Mouse (Mus musculus) heart, embryonic 11.5 days (tissue): Measurements from ENCODE around the gene Mogat1. TPM values are rescaled to one million over a fixed set of nuclear protein-coding genes. Genes with fewer than 3 reads are reported as not detected.
"Not testable (repeated sequence)": the region's sequence is repeated elsewhere in the genome, so short reads cannot be mapped to it uniquely, and the experiment has no call there.

Experiments
- ATAC-seq: fragments of 200-750 bp; cut with Nextera tagmentation; replicated peaks from 2 replicates; pipeline ENCODE4 v1.8.0; 2017; ENCODE audit warnings: moderate library complexity; ENCODE audit not compliant: insufficient number of reproducible peaks, low FRiP score, low TSS enrichment
- H3K27ac ChIP-seq: fragments of 300-500 bp; sonication (generic); 2 replicates; pipeline ENCODE4 v1.5.1; 2014; ENCODE audit warnings: mild to moderate bottlenecking, low read depth, low read length
- H3K27me3 ChIP-seq: fragments of 300-500 bp; sonication (generic); 2 replicates; pipeline ENCODE4 v1.6.1; 2014; ENCODE audit warnings: mild to moderate bottlenecking, low read length, mixed read lengths; ENCODE audit not compliant: control insufficient read depth, insufficient read depth
- H3K36me3 ChIP-seq: fragments of 300-500 bp; sonication (generic); 2 replicates; pipeline ENCODE4 v1.6.1; 2014; ENCODE audit warnings: mild to moderate bottlenecking, low read length, moderate library complexity, mixed read lengths; ENCODE audit not compliant: control insufficient read depth, insufficient read depth
- H3K4me1 ChIP-seq: fragments of 300-500 bp; sonication (generic); 2 replicates; pipeline ENCODE4 v1.6.1; 2014; ENCODE audit warnings: low read length; ENCODE audit not compliant: control insufficient read depth, insufficient read depth
- H3K4me2 ChIP-seq: fragments of 300-500 bp; sonication (generic); 2 replicates; pipeline ENCODE4 v1.6.1; 2014; ENCODE audit warnings: mild to moderate bottlenecking, moderate library complexity
- H3K4me3 ChIP-seq: fragments of 300-500 bp; sonication (generic); 2 replicates; pipeline ENCODE4 v1.5.1; 2014; ENCODE audit warnings: low read depth, low read length
- H3K9ac ChIP-seq: fragments of 300-500 bp; sonication (generic); 2 replicates; pipeline ENCODE4 v1.6.1; 2014; ENCODE audit warnings: mild to moderate bottlenecking, low read depth, low read length, moderate library complexity
- H3K9me3 ChIP-seq: fragments of 300-500 bp; sonication (generic); replicated peaks from 2 replicates; pipeline ENCODE4 v1.6.1; 2016; ENCODE audit warnings: low read length; ENCODE audit not compliant: control insufficient read depth
- WGBS: fragments of 180-500 bp; shearing (Covaris S2); extraction: QIAGEN DNeasy Blood & Tissue Kit; methylation state at CpG from one replicate; pipeline ENCODE4 v1.1.7; 2014; ENCODE audit not compliant: insufficient replicate concordance; 5-methylcytosine and 5-hydroxymethylcytosine counted together
- polyA plus RNA-seq: library from polyadenylated mRNA; unstranded; fragments of >200 nt; fragmentation: Nextera tagmentation; extraction: Ambion mirVana; gene quantifications from 2 replicates; pipeline ENCODE4 v1.2.1, GENCODE M21; 2014

Gene Mogat1
- polyA plus RNA-seq, 1 experiment from 2014 or later: not detected

DNA sequence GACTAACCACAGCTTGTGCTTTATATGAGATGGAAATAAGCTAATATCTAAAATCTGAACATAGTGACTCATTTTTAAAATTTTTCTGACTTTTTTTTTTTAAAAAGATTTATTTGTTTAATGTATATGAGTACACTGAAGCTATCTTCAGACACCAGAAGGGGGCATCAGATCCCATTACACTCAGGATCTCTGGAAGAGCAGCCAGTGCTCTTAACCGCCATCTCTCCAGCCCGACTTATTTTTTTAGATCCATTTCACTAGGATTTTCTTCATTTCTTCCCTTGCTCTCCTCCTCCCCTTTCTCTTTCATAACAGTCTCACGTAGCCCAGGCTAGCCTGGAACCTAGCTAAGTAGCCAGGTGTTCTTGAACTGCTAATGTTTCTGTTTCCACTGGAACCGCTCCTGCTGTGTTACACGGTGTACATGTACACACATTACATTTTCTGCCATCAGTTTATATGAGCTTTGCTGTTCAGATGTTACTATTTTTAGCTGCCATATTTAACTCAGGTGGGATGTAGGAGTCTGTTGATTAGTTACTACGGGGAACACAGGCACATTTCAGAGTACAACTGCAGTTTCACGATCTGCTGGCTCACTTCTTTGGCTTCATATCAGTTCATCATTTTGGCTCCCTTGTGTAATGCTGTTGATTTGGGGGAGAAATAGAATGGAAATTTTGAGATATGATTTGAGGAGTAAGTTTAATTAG is 19.9 kb downstream of the Mogat1 start:
- Histone ChIP-seq H3K27ac (no peak overlapping the region), H3K27me3 (no peaks in the 10 kb centered on the region), H3K4me2 (no peak overlapping the region), H3K9ac (no peak overlapping the region), H3K36me3 (no peaks in the 10 kb centered on the region), H3K9me3 (no peaks in the 10 kb centered on the region), H3K4me3 (no peak overlapping the region), H3K4me1 (no peaks in the 10 kb centered on the region)
- WGBS: 68% methylated on average over 7 of the region's 7 CpGs
- ATAC-seq: no peak

DNA sequence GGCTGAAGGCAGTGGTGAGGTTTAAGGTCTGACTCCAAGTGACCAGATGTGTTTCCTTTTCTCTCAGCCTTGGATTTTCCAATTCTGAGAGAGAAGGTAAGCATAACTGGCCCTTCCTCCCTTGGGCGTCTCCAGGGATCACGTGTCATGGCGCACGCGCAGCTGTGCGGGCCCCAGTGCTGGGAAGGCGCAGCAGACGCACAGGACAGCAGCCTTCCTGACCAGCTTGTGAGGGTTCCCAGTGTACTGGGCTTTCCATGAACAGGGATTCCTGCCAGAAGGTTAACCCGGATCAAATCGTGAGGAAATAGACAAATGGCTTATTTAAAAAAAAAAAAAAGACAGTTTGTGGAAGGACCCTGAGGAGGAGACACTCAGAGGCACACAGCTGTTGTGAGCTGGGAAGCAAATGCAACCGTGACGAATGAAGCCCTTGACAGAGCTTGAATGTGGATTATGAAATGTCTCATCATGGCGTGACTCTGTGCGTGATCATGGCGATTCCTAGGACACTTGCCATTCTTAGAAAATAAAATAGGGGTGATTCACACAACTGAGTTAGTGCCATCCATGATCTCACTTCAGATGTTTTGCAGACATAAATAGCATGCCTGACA is 21.5 kb downstream of the Mogat1 start:
- Histone ChIP-seq H3K36me3 (no peaks in the 10 kb centered on the region), H3K27ac (no peak overlapping the region), H3K4me3 (no peak overlapping the region), H3K9me3 (no peaks in the 10 kb centered on the region), H3K9ac (no peak overlapping the region), H3K4me1 (no peaks in the 10 kb centered on the region), H3K27me3 (no peaks in the 10 kb centered on the region), H3K4me2 (no peak overlapping the region)
- WGBS: 80% methylated on average over 15 of the region's 15 CpGs
- no peak for ATAC-seq

DNA sequence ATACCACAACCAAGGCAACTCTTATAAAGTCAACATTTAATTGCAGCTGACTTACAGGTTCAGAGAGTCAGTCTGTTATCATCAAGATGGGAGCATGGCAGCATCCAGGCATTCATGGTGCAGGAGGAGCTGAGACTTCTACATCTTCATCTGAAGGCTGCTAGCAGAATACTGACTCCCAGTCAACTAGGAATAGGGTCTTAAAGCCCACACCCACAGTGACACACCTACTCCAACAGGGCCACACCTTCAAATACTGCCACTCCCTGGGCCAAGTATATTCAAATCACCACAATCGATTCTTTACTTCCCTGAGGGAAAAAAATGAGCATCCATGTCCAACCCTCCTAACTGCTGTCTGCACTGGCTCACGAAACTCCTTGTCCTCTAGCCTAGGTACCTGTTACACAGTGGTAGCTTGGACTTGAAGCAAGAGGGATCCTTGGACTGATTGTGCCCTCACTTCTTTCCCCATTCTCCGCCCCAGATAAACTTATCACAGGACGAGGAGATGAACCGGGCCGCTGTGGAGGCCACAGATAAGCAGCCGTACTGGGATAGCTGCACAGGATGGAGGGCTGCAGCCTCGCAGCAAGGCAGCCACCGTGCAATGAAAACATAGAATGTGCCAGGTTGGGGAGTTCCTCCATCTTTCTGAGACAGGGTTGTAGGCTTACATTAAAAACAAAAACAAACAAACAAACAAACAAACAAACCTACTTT is 23.8 kb downstream of the Mogat1 start:
- H3K9me3 ChIP-seq: no peaks in the 10 kb centered on the region
- no peak overlapping the region for H3K27ac ChIP-seq
- no peak for ATAC-seq
- no peak overlapping the region for H3K4me2 ChIP-seq
- H3K27me3 ChIP-seq: no peaks in the 10 kb centered on the region
- no peak overlapping the region for H3K4me3 ChIP-seq
- no peak overlapping the region for H3K9ac ChIP-seq
- no peaks in the 10 kb centered on the region; the same call in 1 of the 2 replicates for H3K4me1 ChIP-seq
- WGBS: 42% methylated on average over 9 of the region's 9 CpGs
- H3K36me3 ChIP-seq: no peaks in the 10 kb centered on the region

- Histone ChIP-seq H3K9ac (no peak overlapping the region), H3K27me3 (no peaks in the 10 kb centered on the region), H3K9me3 (no peaks in the 10 kb centered on the region), H3K4me1 (no peaks in the 10 kb centered on the region; the same call in 1 of the 2 replicates), H3K4me3 (no peak overlapping the region), H3K4me2 (peak overlapping the region; percentile 64), H3K36me3 (no peaks in the 10 kb centered on the region), H3K27ac (no peak overlapping the region)
- WGBS: 36% methylated on average over 19 of the region's 19 CpGs
- no peak for ATAC-seq
These were observed 25.7 kb downstream of the Mogat1 start for GRCm38 (mm10) chr1:78536310-78537164.

DNA sequence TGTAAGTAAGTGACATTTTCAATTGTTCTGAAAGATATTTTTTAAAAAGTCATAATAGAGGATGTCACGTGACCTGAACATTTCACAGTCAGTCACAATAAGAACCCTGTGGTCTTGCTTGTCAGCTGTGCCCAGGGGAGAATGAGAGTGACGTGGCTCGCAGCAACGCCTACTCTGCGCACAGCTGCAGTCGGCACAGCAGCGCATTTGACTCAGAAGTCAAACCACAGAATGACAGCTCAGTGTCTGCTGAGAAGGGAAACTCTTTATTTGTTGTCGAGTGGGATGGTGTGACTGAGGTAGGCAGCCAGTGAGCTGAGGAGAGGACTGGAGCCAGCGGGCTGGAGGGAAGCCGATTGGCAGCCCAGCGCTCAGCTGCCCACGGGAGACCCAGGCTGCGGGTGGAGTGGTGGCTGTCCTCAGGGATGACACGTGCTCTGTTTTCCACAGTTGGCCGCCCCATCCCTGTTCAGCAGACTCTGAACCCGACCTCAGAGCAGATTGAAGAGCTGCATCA is 26.8 kb downstream of the Mogat1 start:
- WGBS: 27% methylated on average over 16 of the region's 16 CpGs
- Histone ChIP-seq H3K27ac (no peak overlapping the region), H3K9ac (peak overlapping the region; percentile 50; the same call in 1 of the 2 replicates), H3K4me3 (peak overlapping the region; percentile 29), H3K27me3 (no peaks in the 10 kb centered on the region), H3K4me1 (no peaks in the 10 kb centered on the region; the same call in 1 of the 2 replicates), H3K36me3 (no peaks in the 10 kb centered on the region), H3K9me3 (no peaks in the 10 kb centered on the region), H3K4me2 (peak overlapping the region; percentile 64)
- ATAC-seq: peak; percentile 73; the same call in 1 of the 2 replicates

- WGBS: 69% methylated on average over 5 of the region's 5 CpGs
- no peak overlapping the region for H3K27ac ChIP-seq
These were observed 27.6 kb downstream of the Mogat1 start for GRCm38 (mm10) chr1:78538396-78538795.

DNA sequence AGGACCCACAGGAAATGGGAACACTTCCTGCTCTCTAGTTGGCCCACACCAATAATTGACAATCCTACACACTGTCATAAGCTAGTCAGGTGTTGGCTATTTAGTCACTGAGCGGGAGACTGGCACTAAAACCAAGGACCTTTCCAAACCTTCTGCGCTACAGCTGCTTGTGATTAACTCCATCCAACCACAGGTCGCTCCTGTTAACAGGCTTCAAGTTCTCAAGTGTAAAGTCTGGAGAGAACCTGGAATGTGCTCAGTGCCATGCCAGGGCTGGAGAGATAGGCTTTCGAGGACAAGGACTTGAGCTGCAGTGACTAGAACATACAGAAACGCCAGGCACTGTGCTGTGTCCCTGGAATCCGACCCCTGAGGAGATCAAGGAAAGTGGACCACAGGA is 28.4 kb downstream of the Mogat1 start:
- no peaks in the 10 kb centered on the region for H3K27me3 ChIP-seq
- no peak overlapping the region for H3K27ac ChIP-seq
- H3K36me3 ChIP-seq: no peaks in the 10 kb centered on the region
- ATAC-seq: no peak
- no peaks in the 10 kb centered on the region for H3K9me3 ChIP-seq
- H3K4me2 ChIP-seq: no peak overlapping the region
- no peaks in the 10 kb centered on the region; the same call in 1 of the 2 replicates for H3K4me1 ChIP-seq
- no peak overlapping the region for H3K4me3 ChIP-seq
- WGBS: 45% methylated on average over 6 of the region's 6 CpGs
- H3K9ac ChIP-seq: no peak overlapping the region

More at GRCm38 (mm10) chr1:78538396-78538795, 27.6 kb downstream of the Mogat1 start:
- Histone ChIP-seq H3K4me2 (no peak overlapping the region), H3K27me3 (no peaks in the 10 kb centered on the region), H3K9me3 (no peaks in the 10 kb centered on the region), H3K36me3 (no peaks in the 10 kb centered on the region), H3K9ac (no peak overlapping the region), H3K4me3 (no peak overlapping the region), H3K4me1 (no peaks in the 10 kb centered on the region; the same call in 1 of the 2 replicates)
- ATAC-seq: no peak

- not testable (repeated sequence) for ATAC-seq, H3K9me3 ChIP-seq, H3K4me3 ChIP-seq, H3K4me2 ChIP-seq, H3K27ac ChIP-seq, H3K27me3 ChIP-seq, H3K4me1 ChIP-seq, H3K36me3 ChIP-seq, H3K9ac ChIP-seq
- WGBS: 83% methylated on average over 1 of the region's 1 CpGs
These were observed 32.8 kb downstream of the Mogat1 start for GRCm38 (mm10) chr1:78543631-78544030.
